Mouse (Mus musculus) E14TG2a.4 (cell line): ENCODE measurements around the gene Kif13a.

ENCODE experiments used
- H3K27me3 ChIP-seq: 2 replicates; pipeline ENCODE4 v1.6.1; 2014; ENCODE audit warnings: low read length, control low read depth; ENCODE audit not compliant: insufficient read depth
- H3K36me3 ChIP-seq: 2 replicates; pipeline ENCODE4 v1.6.1; 2014; ENCODE audit warnings: low read length, control low read depth; ENCODE audit not compliant: insufficient read depth
- H3K4me1 ChIP-seq: replicated peaks from 2 replicates; pipeline ENCODE4 v1.6.1; 2014; ENCODE audit warnings: low read depth, low read length, control low read depth
- H3K4me3 ChIP-seq: replicated peaks from 2 replicates; pipeline ENCODE4 v1.5.1; 2014; ENCODE audit warnings: mild to moderate bottlenecking, low read length
- H3K9me3 ChIP-seq: 2 replicates; pipeline ENCODE4 v1.6.1; 2014; ENCODE audit warnings: low read length, control low read depth
- CTCF ChIP-seq: conservative IDR thresholded peaks from 2 replicates; pipeline ENCODE4 v1.5.1; 2014; ENCODE audit warnings: low read length
- NANOG ChIP-seq: IDR thresholded peaks from 2 replicates; pipeline ENCODE4 v1.6.1; 2014; ENCODE audit warnings: borderline replicate concordance, low read length, mixed read lengths
- POU5F1 ChIP-seq: IDR thresholded peaks from 2 replicates; pipeline ENCODE4 v1.6.1; 2014; ENCODE audit warnings: low read length, borderline replicate concordance

Kif13a gene

DNA sequence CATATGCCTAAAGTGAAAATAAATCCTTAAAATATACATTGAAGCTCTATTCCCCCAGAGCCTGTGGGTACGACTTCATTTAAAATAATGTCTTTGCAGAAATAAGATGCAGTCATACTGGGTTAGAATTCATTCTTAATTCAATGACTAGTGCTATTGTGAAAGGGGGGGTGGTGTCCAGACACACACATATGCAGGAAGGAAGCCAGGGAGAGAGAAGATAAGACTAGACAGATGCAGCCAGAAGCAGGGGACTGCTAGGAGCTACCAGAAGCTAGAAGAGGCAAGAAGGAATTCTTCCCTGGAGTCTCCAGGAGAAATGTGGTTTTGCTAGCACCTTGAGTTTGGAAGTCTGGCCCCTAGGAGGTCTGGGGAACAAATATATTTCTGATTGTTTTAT lies 2.4 kb upstream of the Kif13a start:
- no peak overlapping the region for H3K4me3 ChIP-seq
- no peak for TF ChIP-seq CTCF
- no peak for TF ChIP-seq POU5F1
- TF ChIP-seq NANOG: no peak
- H3K9me3 ChIP-seq: no peaks in the 10 kb centered on the region
- H3K27me3 ChIP-seq: peaks cover 17% of the 10 kb centered on the region
- H3K36me3 ChIP-seq: peaks cover under 1% of the 10 kb centered on the region; the same call in 1 of the 2 replicates
- H3K4me1 ChIP-seq: peaks cover 46% of the 10 kb centered on the region

DNA sequence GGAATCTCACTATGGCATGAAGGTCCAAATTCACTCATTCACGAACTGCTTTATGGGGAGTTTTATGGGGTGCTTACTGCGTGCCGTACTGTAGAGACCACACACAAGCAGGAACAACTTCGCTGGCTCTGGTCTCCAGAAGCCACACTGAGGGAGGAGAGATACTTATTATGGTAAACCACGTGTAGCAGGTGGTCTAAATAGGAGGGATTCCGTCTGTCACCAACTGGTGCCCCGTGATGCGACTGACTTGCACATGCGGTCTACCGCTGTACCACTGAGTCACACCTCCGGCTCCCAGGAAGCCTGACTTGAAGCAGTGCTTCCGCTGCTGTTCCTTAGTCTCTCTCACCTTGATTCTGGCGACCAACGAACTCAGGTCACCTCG lies 986 bp upstream of the Kif13a start:
- TF ChIP-seq CTCF (no peak), NANOG (no peak), POU5F1 (no peak)
- H3K4me3 ChIP-seq: peak overlapping the region; percentile 90
- peaks cover 5% of the 10 kb centered on the region; the same call in 1 of the 2 replicates for H3K36me3 ChIP-seq
- H3K4me1 ChIP-seq: peaks cover 56% of the 10 kb centered on the region
- H3K27me3 ChIP-seq: peaks cover 17% of the 10 kb centered on the region
- H3K9me3 ChIP-seq: no peaks in the 10 kb centered on the region

DNA sequence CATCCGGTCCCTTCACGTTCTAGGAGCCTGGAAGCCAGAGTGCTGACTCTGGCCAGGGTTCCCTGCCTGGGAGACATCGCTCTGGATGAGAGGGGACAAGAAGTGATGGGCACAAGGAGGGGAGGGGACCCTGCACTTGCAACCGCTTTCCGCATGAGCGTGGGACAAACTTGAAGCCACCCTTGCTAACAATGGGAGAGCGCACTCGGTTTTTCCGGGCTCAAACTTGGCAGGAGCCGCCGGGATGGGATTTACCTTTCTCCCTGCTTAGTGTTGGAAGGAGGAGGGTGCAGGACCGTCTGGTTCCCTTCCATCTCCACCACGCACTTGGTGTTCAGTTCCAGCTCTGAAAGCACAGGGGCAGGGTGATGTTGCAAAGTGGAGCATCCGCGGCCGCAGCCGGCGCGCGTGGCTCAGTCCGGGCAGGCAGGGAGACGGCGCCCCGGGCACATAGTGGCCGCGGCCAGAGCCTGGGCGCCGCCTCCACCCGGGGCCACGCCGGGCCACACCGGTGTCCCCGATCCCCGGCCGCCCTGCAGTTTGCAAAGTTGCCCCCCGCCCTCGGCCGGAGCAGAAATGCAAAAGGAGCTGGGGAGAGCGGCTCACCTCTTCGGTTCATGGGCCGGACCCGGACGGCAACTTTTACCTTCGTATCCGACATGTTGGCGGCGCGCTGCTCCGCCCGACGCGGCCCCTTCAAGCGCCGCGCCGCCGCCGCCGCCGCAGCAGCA lies 541 bp downstream of the Kif13a start:
- Histone ChIP-seq H3K9me3 (no peaks in the 10 kb centered on the region), H3K36me3 (peaks cover 5% of the 10 kb centered on the region; the same call in 1 of the 2 replicates), H3K4me1 (peaks cover 51% of the 10 kb centered on the region), H3K4me3 (peak overlapping the region; percentile 90), H3K27me3 (peaks cover 17% of the 10 kb centered on the region)
- TF ChIP-seq NANOG: no peak
- TF ChIP-seq POU5F1: no peak

DNA sequence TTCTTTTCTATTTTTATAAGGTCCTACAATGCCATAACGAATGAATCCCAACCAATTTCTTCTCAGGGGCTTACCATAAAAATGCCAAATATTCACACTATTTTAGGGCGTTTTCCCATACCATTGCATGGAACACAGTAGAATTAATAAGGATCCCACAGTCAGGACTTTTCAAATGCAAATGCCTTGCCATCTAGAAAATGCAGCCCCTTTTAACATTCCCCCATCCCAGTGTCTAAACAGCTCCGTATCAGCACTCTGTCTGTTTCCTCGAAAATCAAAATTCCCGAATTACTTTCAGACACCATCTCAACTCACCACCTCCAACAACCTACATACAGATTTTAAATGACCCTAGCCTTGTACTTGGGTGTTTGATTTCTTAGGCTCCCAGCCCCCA lies 1.3 kb downstream of the Kif13a start:
- peak overlapping the region; percentile 90 for H3K4me3 ChIP-seq
- peaks cover 54% of the 10 kb centered on the region for H3K4me1 ChIP-seq

GRCm38 (mm10) chr13:46925671-46926070 lies 4.0 kb downstream of the Kif13a start:
- H3K27me3 ChIP-seq: no peaks in the 10 kb centered on the region
- peaks cover 63% of the 10 kb centered on the region for H3K4me1 ChIP-seq
- H3K36me3 ChIP-seq: peaks cover 8% of the 10 kb centered on the region; the same call in 1 of the 2 replicates
- H3K9me3 ChIP-seq: no peaks in the 10 kb centered on the region
- no peak for TF ChIP-seq POU5F1
- TF ChIP-seq CTCF: no peak
- TF ChIP-seq NANOG: no peak
- peak overlapping the region; percentile 45 for H3K4me3 ChIP-seq

More for the DNA sequence above, 1.3 kb downstream of the Kif13a start:
- Histone ChIP-seq H3K36me3 (peaks cover 5% of the 10 kb centered on the region; the same call in 1 of the 2 replicates), H3K27me3 (peaks cover 17% of the 10 kb centered on the region), H3K9me3 (no peaks in the 10 kb centered on the region)
- no peak for TF ChIP-seq NANOG
- TF ChIP-seq POU5F1: no peak
- TF ChIP-seq CTCF: no peak

- TF ChIP-seq POU5F1 (no peak), NANOG (no peak), CTCF (no peak)
- Histone ChIP-seq H3K27me3 (no peaks in the 10 kb centered on the region), H3K4me1 (peaks cover 41% of the 10 kb centered on the region)
Measured at GRCm38 (mm10) chr13:46921559-46921958, 8.1 kb downstream of the Kif13a start.

DNA sequence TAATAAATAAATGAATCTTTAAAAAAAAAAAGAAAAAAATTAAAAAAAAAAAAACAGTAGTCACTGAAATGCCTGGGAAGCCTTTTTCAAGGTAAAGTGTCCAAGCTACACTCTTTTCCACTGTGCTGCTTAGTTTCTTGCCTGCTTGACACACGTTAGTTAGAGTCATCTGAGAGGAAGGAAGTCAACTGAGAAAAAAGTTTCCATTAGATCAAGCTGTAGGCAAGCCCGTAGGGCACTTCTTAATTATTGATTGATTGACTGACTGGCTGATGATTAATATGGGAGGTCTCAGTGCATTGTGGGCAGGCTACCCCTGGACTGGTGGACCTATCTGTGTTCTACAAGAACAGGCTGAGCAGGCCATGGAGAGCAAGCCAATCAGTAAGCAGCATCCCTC lies 9.9 kb downstream of the Kif13a start:
- H3K4me1 ChIP-seq: peaks cover 28% of the 10 kb centered on the region
- no peaks in the 10 kb centered on the region for H3K27me3 ChIP-seq
- H3K9me3 ChIP-seq: peaks cover 14% of the 10 kb centered on the region
- no peak for TF ChIP-seq CTCF
- TF ChIP-seq NANOG: no peak
- TF ChIP-seq POU5F1: no peak
- no peak overlapping the region for H3K4me3 ChIP-seq
- peaks cover 18% of the 10 kb centered on the region for H3K36me3 ChIP-seq

More at GRCm38 (mm10) chr13:46921559-46921958, 8.1 kb downstream of the Kif13a start:
- Histone ChIP-seq H3K4me3 (no peak overlapping the region), H3K9me3 (peaks cover 14% of the 10 kb centered on the region), H3K36me3 (peaks cover 18% of the 10 kb centered on the region)

GRCm38 (mm10) chr13:46918509-46918908 lies 11.2 kb downstream of the Kif13a start:
- Histone ChIP-seq H3K4me1 (peaks cover 27% of the 10 kb centered on the region), H3K36me3 (peaks cover 18% of the 10 kb centered on the region), H3K4me3 (no peak overlapping the region), H3K9me3 (peaks cover 14% of the 10 kb centered on the region), H3K27me3 (no peaks in the 10 kb centered on the region)
- TF ChIP-seq CTCF (no peak), POU5F1 (no peak), NANOG (no peak)
